ENCODE assay signal across 13 mouse cellular contexts in the genomic region with DNA sequence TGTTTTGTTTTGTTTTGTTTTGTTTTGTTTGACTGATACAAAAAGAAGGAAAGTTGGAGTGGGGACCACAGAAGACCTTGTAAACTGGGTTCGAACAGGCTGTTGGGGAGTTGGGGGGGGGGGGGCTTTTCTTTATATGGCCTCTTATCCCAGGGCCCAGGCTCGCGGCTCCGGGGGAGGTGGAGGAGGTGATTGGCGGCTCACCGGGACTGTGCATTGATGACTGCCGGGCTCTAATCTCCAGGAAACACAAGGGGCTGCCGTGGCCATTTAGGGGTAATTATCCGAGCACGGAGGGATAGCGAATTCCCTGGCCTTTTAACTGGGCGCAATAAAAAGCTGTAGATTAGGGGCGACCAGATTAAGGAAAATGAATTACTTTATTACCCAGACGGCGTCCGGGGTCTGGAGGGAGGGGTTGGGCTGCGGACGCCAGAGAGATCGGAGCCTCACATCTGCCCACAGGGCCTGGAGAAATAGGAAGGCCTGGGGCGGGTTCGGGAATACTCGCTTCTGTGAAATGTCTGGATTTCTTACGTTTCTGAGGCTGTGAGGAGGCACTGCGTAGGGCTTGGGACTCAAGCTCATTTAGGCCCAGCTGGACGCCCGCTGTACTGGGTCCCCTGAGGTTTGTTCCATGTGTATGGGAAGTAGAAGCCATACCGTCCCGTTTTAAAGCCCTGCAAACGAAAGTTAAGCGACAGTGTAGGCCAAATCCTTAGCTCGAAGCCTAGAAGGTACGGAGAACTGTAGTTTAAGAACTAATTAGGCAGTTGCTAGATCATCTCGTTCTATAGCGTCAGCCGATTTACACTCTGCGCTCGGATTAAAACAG. TPM values are rescaled to one million over a fixed set of nuclear protein-coding genes. Genes with fewer than 3 reads are reported as not detected.
DNase-seq lines count a peak whose midpoint lies in the region; ATAC-seq lines count a peak whose summit lies in the region.
"Had no signal": no experiment of that assay in that cellular context is flagged by ENCODE, and none has a peak within 500 bp of the region (broad histone marks: within the 10 kb centered on the region; RNA-seq: fewer than 3 reads in every experiment).

No protein-coding gene starts in this region.

- no peaks in the 10 kb centered on the region for H3K36me3 ChIP-seq in heart, embryonic 11.5 days (ENCODE audit: control insufficient read depth, insufficient read depth, low read length)
- no peaks in the 10 kb centered on the region for H3K36me3 ChIP-seq in midbrain, embryonic 12.5 days
- no peaks in the 10 kb centered on the region for H3K36me3 ChIP-seq in midbrain, embryonic 16.5 days (ENCODE audit: control insufficient read depth, insufficient read depth, low read length)
- H3K36me3 ChIP-seq in limb, embryonic 11.5 days (ENCODE audit: control insufficient read depth, insufficient read depth, low read length), result no peaks in the 10 kb centered on the region

- ATAC-seq in heart, embryonic 11.5 days (replicated peaks; ENCODE audit: insufficient number of reproducible peaks, low FRiP score, low TSS enrichment), result no peak
- ATAC-seq in midbrain, embryonic 12.5 days (ENCODE audit: low FRiP score, low read depth), result peak; percentile 31
- ATAC-seq in midbrain, embryonic 16.5 days, result no peak
- peak; percentile 15; the same call in 1 of the 2 replicates for ATAC-seq in limb, embryonic 11.5 days (ENCODE audit: insufficient number of reproducible peaks, low FRiP score, low TSS enrichment, low read depth)
- ATAC-seq in erythroblast, adult 5-6 weeks (replicated peaks; ENCODE audit: low FRiP score, poor library complexity, severe bottlenecking), result no peak
- ATAC-seq: lung, postnatal 0 days had no signal

- no peak overlapping the region for H3K4me3 ChIP-seq in heart, embryonic 11.5 days (ENCODE audit: low read depth, low read length)
- 0 out of 2 replicates have a peak overlapping the region, but pooled peaks have one; percentile 12 for H3K4me3 ChIP-seq in midbrain, embryonic 12.5 days
- H3K4me3 ChIP-seq in midbrain, embryonic 16.5 days (ENCODE audit: low read depth, low read length), result no peak overlapping the region
- no peak overlapping the region for H3K4me3 ChIP-seq in limb, embryonic 11.5 days (ENCODE audit: low read depth, low read length)
- H3K4me3 ChIP-seq: myocyte had no signal

- H3K4me2 ChIP-seq in heart, embryonic 11.5 days, result peak overlapping the region; percentile 48
- H3K4me2 ChIP-seq in midbrain, embryonic 12.5 days (replicated peaks), result peak overlapping the region; percentile 36
- H3K4me2 ChIP-seq in midbrain, embryonic 16.5 days (ENCODE audit: low read length), result no peak overlapping the region
- peak overlapping the region; percentile 32; the same call in 1 of the 2 replicates for H3K4me2 ChIP-seq in limb, embryonic 11.5 days (ENCODE audit: low read depth, severe bottlenecking)

- WGBS in heart, embryonic 11.5 days (ENCODE audit: insufficient replicate concordance), result 2% methylated on average over 37 of the region's 37 CpGs
- under 1% methylated on average over 37 of the region's 37 CpGs for WGBS in midbrain, embryonic 12.5 days
- WGBS in midbrain, embryonic 16.5 days, result 2% methylated on average over 37 of the region's 37 CpGs
- under 1% methylated on average over 37 of the region's 37 CpGs for WGBS in limb, embryonic 11.5 days

- H3K27ac ChIP-seq in heart, embryonic 11.5 days (ENCODE audit: low read depth, low read length), result no peak overlapping the region
- no peak overlapping the region; the same call in none of the 2 replicates for H3K27ac ChIP-seq in midbrain, embryonic 12.5 days (replicated peaks)
- no peak overlapping the region for H3K27ac ChIP-seq in midbrain, embryonic 16.5 days (ENCODE audit: low read length)
- no peak overlapping the region for H3K27ac ChIP-seq in limb, embryonic 11.5 days (replicated peaks; ENCODE audit: low read depth, low read length)
- H3K27ac ChIP-seq: kidney, postnatal 0 days had no signal

- intact Hi-C loops in gastrocnemius, postnatal 36 days (cut with DNase I), result no loop called here

- H3K27me3 ChIP-seq in heart, embryonic 11.5 days (ENCODE audit: control insufficient read depth, insufficient read depth, low read length), result peaks cover 90% of the 10 kb centered on the region
- H3K27me3 ChIP-seq in midbrain, embryonic 12.5 days, result peaks cover 98% of the 10 kb centered on the region
- peaks cover 41% of the 10 kb centered on the region for H3K27me3 ChIP-seq in midbrain, embryonic 16.5 days (ENCODE audit: control insufficient read depth, insufficient read depth, low read depth, low read length)
- H3K27me3 ChIP-seq in limb, embryonic 11.5 days (ENCODE audit: control insufficient read depth, insufficient read depth, low read length), result peaks cover 43% of the 10 kb centered on the region

- H3K9me3 ChIP-seq in heart, embryonic 11.5 days (replicated peaks; ENCODE audit: control insufficient read depth, low read length), result no peaks in the 10 kb centered on the region
- H3K9me3 ChIP-seq in midbrain, embryonic 12.5 days, result 0 out of 2 replicates have a peak, but pooled peaks cover 4% of the 10 kb centered on the region
- H3K9me3 ChIP-seq in midbrain, embryonic 16.5 days (replicated peaks; ENCODE audit: control insufficient read depth, low read length, poor library complexity, severe bottlenecking), result no peaks in the 10 kb centered on the region
- H3K9me3 ChIP-seq in limb, embryonic 11.5 days (ENCODE audit: control insufficient read depth, low read length), result no peaks in the 10 kb centered on the region

- no peak for DNase-seq in heart, adult 11 months
- peak; percentile 78 for DNase-seq in limb, embryonic 11.5 days (ENCODE audit: low spot score)
- DNase-seq in gastrocnemius, postnatal 36 days, result no peak
- DNase-seq in adrenal gland, adult 8-10 months, result no peak
- DNase-seq: cerebellum, adult 2 months; right cerebral cortex, adult 18-20 months had no signal

- no peak overlapping the region for H3K9ac ChIP-seq in heart, embryonic 11.5 days (ENCODE audit: low read depth, low read length)
- H3K9ac ChIP-seq in midbrain, embryonic 12.5 days (replicated peaks), result no peak overlapping the region
- H3K9ac ChIP-seq in midbrain, embryonic 16.5 days (ENCODE audit: low read depth, low read length), result no peak overlapping the region
- H3K9ac ChIP-seq in limb, embryonic 11.5 days (ENCODE audit: low read length), result no peak overlapping the region

- H3K4me1 ChIP-seq in heart, embryonic 11.5 days (ENCODE audit: control insufficient read depth, insufficient read depth, low read length), result peaks cover 14% of the 10 kb centered on the region
- H3K4me1 ChIP-seq in midbrain, embryonic 12.5 days, result peaks cover 51% of the 10 kb centered on the region
- peaks cover 13% of the 10 kb centered on the region; the same call in 1 of the 2 replicates for H3K4me1 ChIP-seq in midbrain, embryonic 16.5 days (ENCODE audit: control insufficient read depth, insufficient read depth, low read length)
- H3K4me1 ChIP-seq in limb, embryonic 11.5 days (ENCODE audit: control insufficient read depth, insufficient read depth, low read length), result peaks cover 35% of the 10 kb centered on the region

RNA-seq across cellular contexts. Expression of a gene that starts 1.4 kb away (rescaled TPM):
- 18.3 and 18.6 TPM in 2 replicates for polyA plus RNA-seq in heart, embryonic 11.5 days (2014; fragmentation: Nextera tagmentation; extraction: Ambion mirVana)
- polyA plus RNA-seq in midbrain, embryonic 12.5 days (2016; fragmentation: Nextera tagmentation; extraction: Ambion mirVana), result 88.4 and 102 TPM in 2 replicates
- polyA plus RNA-seq in midbrain, embryonic 16.5 days (2015; fragmentation: Nextera tagmentation; extraction: Ambion mirVana), result 10.8 and 13.0 TPM in 2 replicates
- polyA plus RNA-seq in limb, embryonic 11.5 days (2014; fragmentation: Nextera tagmentation; extraction: Ambion mirVana), result 218 and 235 TPM in 2 replicates
- total RNA-seq in erythroblast, adult 5-6 weeks (2015; ENCODE audit: low replicate concordance), result not detected in 2 replicates
- not detected in 2 replicates for total RNA-seq in erythroblast, adult 5-6 weeks (2017; ENCODE audit: low replicate concordance)
- total RNA-seq in gastrocnemius, postnatal 36 days (2021), result 1 to 10 TPM; 1.7 to 2.1 TPM
- total RNA-seq in adrenal gland, adult 8-10 months (2022), result 1 to 10 TPM; 1.2 to 3.7 (median 2.3) TPM

Comparison
In these comparisons a context has a peak if more than half of its experiments do, and no peak if none do; other contexts are left out.
1. ATAC-seq: peak in midbrain, embryonic 12.5 days (single experiment) and limb, embryonic 11.5 days (single experiment); none in heart, embryonic 11.5 days (single experiment), midbrain, embryonic 16.5 days (single experiment) and erythroblast, adult 5-6 weeks (single experiment).